Mouse (Mus musculus) brain, embryonic 14.5 days (tissue): ENCODE measurements around the gene Fn1. TPM values are rescaled to one million over a fixed set of nuclear protein-coding genes. Genes with fewer than 3 reads are reported as not detected.
A peak's percentile ranks its signal among the peaks of the same experiment; 100 is the strongest.

Experiments used
- DNase-seq: peaks from one replicate; pipeline ENCODE4 v3.0.0-alpha.2; 2011; ENCODE audit warnings: low read depth
- CTCF ChIP-seq: fragments of 200-500 bp; IDR thresholded peaks from 2 replicates; pipeline ENCODE4 v1.5.1; 2012; ENCODE audit warnings: inconsistent platforms, mild to moderate bottlenecking, moderate library complexity, borderline replicate concordance; ENCODE audit not compliant: insufficient read depth, insufficient read length; ENCODE audit errors: extremely low read depth
- POLR2A ChIP-seq: fragments of 200-500 bp; IDR thresholded peaks from 2 replicates; pipeline ENCODE4 v1.6.1; 2012; ENCODE audit warnings: mild to moderate bottlenecking, inconsistent platforms, borderline replicate concordance; ENCODE audit not compliant: poor library complexity, insufficient read depth, insufficient read length, severe bottlenecking; ENCODE audit errors: extremely low read depth
- polyA plus RNA-seq: library from polyadenylated mRNA; depleted of rRNA; stranded (reverse); fragments of >200 nt; gene quantifications from 2 replicates; pipeline ENCODE4 v1.2.3, GENCODE M21; 2012

Fn1 gene
- polyA plus RNA-seq, 1 experiment = 113 TPM

GRCm38 (mm10) chr1:71630243-71630642 lies 22.8 kb downstream of the Fn1 start:
- no peak for DNase-seq

GRCm38 (mm10) chr1:71623625-71624024 lies 29.4 kb downstream of the Fn1 start:
- TF ChIP-seq CTCF (no peak), POLR2A (no peak)
- DNase-seq = no peak

More at GRCm38 (mm10) chr1:71630243-71630642, 22.8 kb downstream of the Fn1 start:
- TF ChIP-seq CTCF = no peak
- TF ChIP-seq POLR2A = no peak

- TF ChIP-seq POLR2A (no peak), CTCF (no peak)
- no peak for DNase-seq
These were observed 31.5 kb downstream of the Fn1 start for GRCm38 (mm10) chr1:71621526-71621925.

- TF ChIP-seq POLR2A = no peak
- no peak for TF ChIP-seq CTCF
- peak; percentile 90 for DNase-seq
These were observed 38.3 kb downstream of the Fn1 start for GRCm38 (mm10) chr1:71614545-71615246.

GRCm38 (mm10) chr1:71612256-71612655 lies 40.7 kb downstream of the Fn1 start:
- DNase-seq = no peak
- TF ChIP-seq POLR2A = no peak
- TF ChIP-seq CTCF = no peak

- TF ChIP-seq POLR2A (no peak), CTCF (no peak)
- no peak for DNase-seq
These were observed 43.1 kb downstream of the Fn1 start for GRCm38 (mm10) chr1:71609916-71610315.

GRCm38 (mm10) chr1:71609057-71609775 lies 43.8 kb downstream of the Fn1 start:
- DNase-seq = no peak
- TF ChIP-seq POLR2A (no peak), CTCF (no peak)

GRCm38 (mm10) chr1:71606600-71607325 lies 46.2 kb downstream of the Fn1 start:
- TF ChIP-seq POLR2A (no peak), CTCF (no peak)
- DNase-seq = no peak

- DNase-seq = no peak
These were observed 47.2 kb downstream of the Fn1 start for GRCm38 (mm10) chr1:71605751-71606150.

GRCm38 (mm10) chr1:71595365-71595764 lies 57.6 kb downstream of the Fn1 start:
- no peak for DNase-seq

More at GRCm38 (mm10) chr1:71605751-71606150, 47.2 kb downstream of the Fn1 start:
- no peak for TF ChIP-seq POLR2A
- no peak for TF ChIP-seq CTCF

GRCm38 (mm10) chr1:71594268-71594667 lies 58.7 kb downstream of the Fn1 start:
- TF ChIP-seq POLR2A (no peak), CTCF (no peak)
- no peak for DNase-seq

More at GRCm38 (mm10) chr1:71595365-71595764, 57.6 kb downstream of the Fn1 start:
- TF ChIP-seq POLR2A = no peak
- no peak for TF ChIP-seq CTCF
